Mouse (Mus musculus): ENCODE data around the gene D17Wsu92e. TPM values are rescaled to one million over a fixed set of nuclear protein-coding genes. Genes with fewer than 3 reads are reported as not detected.

Gene D17Wsu92e
- polyA plus RNA-seq, 1 experiment from 2014 or later, result 10.0 TPM

DNA sequence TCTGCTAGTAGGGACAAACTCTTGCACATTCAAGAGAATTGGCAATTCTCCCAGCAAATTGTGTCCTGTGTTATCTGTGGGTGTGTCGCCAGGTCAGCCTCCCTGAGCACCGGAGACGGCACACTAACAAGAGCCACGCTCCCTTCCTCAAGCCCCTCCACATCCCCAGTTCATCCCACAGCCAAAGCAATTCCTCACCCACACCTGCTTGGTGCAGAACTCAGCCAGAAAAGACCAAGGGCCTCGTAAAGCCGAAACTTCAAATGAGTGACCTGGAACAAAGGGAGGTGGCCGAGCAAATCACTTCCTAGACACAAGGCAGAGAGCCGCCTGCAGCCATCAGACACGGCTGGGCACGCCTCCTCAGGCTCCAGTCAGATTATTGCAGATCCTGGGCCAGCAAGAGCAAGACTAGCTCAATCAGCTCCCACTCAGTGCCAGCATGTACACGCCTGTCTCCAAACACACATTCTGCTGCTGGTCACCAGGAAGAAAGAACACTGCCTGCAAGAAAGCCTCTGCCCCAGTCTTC is 23.0 kb downstream of the D17Wsu92e start:
- H3K9ac ChIP-seq (replicated peaks; ENCODE audit: low read depth, low read length), result 0 out of 2 replicates have a peak overlapping the region, but pooled peaks have one; percentile 32
- H3K9me3 ChIP-seq (ENCODE audit: control insufficient read depth, low read length), result no peaks in the 10 kb centered on the region
- no peak overlapping the region for H3K4me3 ChIP-seq (ENCODE audit: low read depth, low read length)

GRCm38 (mm10) chr17:27796780-27797179 is 23.7 kb downstream of the D17Wsu92e start:
- WGBS, result 33% methylated on average over 6 of the region's 6 CpGs
- peak overlapping the region; percentile 31; the same call in 1 of the 2 replicates for H3K4me2 ChIP-seq (ENCODE audit: low read depth, low read length)
- H3K9me3 ChIP-seq (ENCODE audit: control insufficient read depth, low read length), result no peaks in the 10 kb centered on the region
- 0 out of 2 replicates have a peak, but pooled peaks cover 3% of the 10 kb centered on the region for H3K36me3 ChIP-seq (ENCODE audit: control insufficient read depth, insufficient read depth, low read length)
- H3K4me3 ChIP-seq (ENCODE audit: low read depth, low read length), result no peak overlapping the region
- ATAC-seq (ENCODE audit: low read depth), result peak; percentile 85
- H3K4me1 ChIP-seq (ENCODE audit: control insufficient read depth, insufficient read depth, low read length), result peaks cover 33% of the 10 kb centered on the region
- H3K27me3 ChIP-seq (ENCODE audit: control insufficient read depth, insufficient read depth, low read length), result no peaks in the 10 kb centered on the region
- H3K9ac ChIP-seq (replicated peaks; ENCODE audit: low read depth, low read length), result 0 out of 2 replicates have a peak overlapping the region, but pooled peaks have one; percentile 32
- H3K27ac ChIP-seq (ENCODE audit: low read depth, low read length), result peak overlapping the region; percentile 89

More for the DNA sequence above, 23.0 kb downstream of the D17Wsu92e start:
- Histone ChIP-seq H3K27ac (ENCODE audit: low read depth, low read length) (peak overlapping the region; percentile 89), H3K4me2 (ENCODE audit: low read depth, low read length) (peak overlapping the region; percentile 31), H3K4me1 (ENCODE audit: control insufficient read depth, insufficient read depth, low read length) (peaks cover 33% of the 10 kb centered on the region), H3K36me3 (ENCODE audit: control insufficient read depth, insufficient read depth, low read length) (0 out of 2 replicates have a peak, but pooled peaks cover 3% of the 10 kb centered on the region), H3K27me3 (ENCODE audit: control insufficient read depth, insufficient read depth, low read length) (no peaks in the 10 kb centered on the region)
- peak; percentile 64 for ATAC-seq (ENCODE audit: low read depth)
- 12% methylated on average over 11 of the region's 11 CpGs for WGBS

GRCm38 (mm10) chr17:27793144-27793543 is 27.3 kb downstream of the D17Wsu92e start:
- H3K27me3 ChIP-seq (ENCODE audit: control insufficient read depth, insufficient read depth, low read length), result no peaks in the 10 kb centered on the region
- ATAC-seq (ENCODE audit: low read depth), result no peak
- 0 out of 2 replicates have a peak, but pooled peaks cover 3% of the 10 kb centered on the region for H3K36me3 ChIP-seq (ENCODE audit: control insufficient read depth, insufficient read depth, low read length)
- H3K27ac ChIP-seq (ENCODE audit: low read depth, low read length), result no peak overlapping the region
- no peak overlapping the region for H3K4me3 ChIP-seq (ENCODE audit: low read depth, low read length)
- WGBS, result 90% methylated on average over 6 of the region's 6 CpGs
- no peak overlapping the region for H3K9ac ChIP-seq (replicated peaks; ENCODE audit: low read depth, low read length)
- peaks cover 21% of the 10 kb centered on the region for H3K4me1 ChIP-seq (ENCODE audit: control insufficient read depth, insufficient read depth, low read length)
- no peak overlapping the region for H3K4me2 ChIP-seq (ENCODE audit: low read depth, low read length)
- no peaks in the 10 kb centered on the region for H3K9me3 ChIP-seq (ENCODE audit: control insufficient read depth, low read length)

- 92% methylated on average over 4 of the region's 4 CpGs for WGBS
These were observed 27.9 kb downstream of the D17Wsu92e start for GRCm38 (mm10) chr17:27792516-27792915.

DNA sequence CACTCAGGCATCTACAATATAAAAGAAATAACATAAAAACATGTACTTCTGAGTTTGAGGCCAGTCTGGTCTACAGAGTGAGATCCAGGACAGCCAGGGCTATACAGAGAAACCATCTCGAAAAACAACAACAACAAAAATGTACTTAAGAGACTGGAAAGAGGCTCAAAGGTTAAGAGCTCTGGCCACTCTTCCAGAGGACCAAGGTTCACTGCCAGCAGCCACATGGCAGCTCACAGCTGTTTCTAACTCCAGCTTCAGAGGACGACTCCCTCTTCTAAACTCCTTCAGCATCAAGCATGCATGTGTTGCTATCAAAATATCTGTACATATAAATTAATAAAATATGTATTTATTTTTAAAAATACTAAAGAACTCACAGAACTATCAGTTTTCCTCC is 28.9 kb downstream of the D17Wsu92e start:
- Histone ChIP-seq H3K27me3 (ENCODE audit: control insufficient read depth, insufficient read depth, low read length) (no peaks in the 10 kb centered on the region), H3K9ac (replicated peaks; ENCODE audit: low read depth, low read length) (no peak overlapping the region), H3K4me2 (ENCODE audit: low read depth, low read length) (no peak overlapping the region), H3K4me3 (ENCODE audit: low read depth, low read length) (no peak overlapping the region), H3K9me3 (ENCODE audit: control insufficient read depth, low read length) (no peaks in the 10 kb centered on the region), H3K36me3 (ENCODE audit: control insufficient read depth, insufficient read depth, low read length) (0 out of 2 replicates have a peak, but pooled peaks cover 3% of the 10 kb centered on the region), H3K4me1 (ENCODE audit: control insufficient read depth, insufficient read depth, low read length) (peaks cover 5% of the 10 kb centered on the region; the same call in 1 of the 2 replicates), H3K27ac (ENCODE audit: low read depth, low read length) (no peak overlapping the region)
- WGBS, result 93% methylated on average over 2 of the region's 2 CpGs
- ATAC-seq (ENCODE audit: low read depth), result no peak

More at GRCm38 (mm10) chr17:27792516-27792915, 27.9 kb downstream of the D17Wsu92e start:
- Histone ChIP-seq H3K9me3 (ENCODE audit: control insufficient read depth, low read length) (no peaks in the 10 kb centered on the region), H3K9ac (replicated peaks; ENCODE audit: low read depth, low read length) (no peak overlapping the region), H3K27ac (ENCODE audit: low read depth, low read length) (no peak overlapping the region), H3K4me1 (ENCODE audit: control insufficient read depth, insufficient read depth, low read length) (peaks cover 15% of the 10 kb centered on the region), H3K36me3 (ENCODE audit: control insufficient read depth, insufficient read depth, low read length) (0 out of 2 replicates have a peak, but pooled peaks cover 3% of the 10 kb centered on the region), H3K4me3 (ENCODE audit: low read depth, low read length) (no peak overlapping the region), H3K27me3 (ENCODE audit: control insufficient read depth, insufficient read depth, low read length) (no peaks in the 10 kb centered on the region), H3K4me2 (ENCODE audit: low read depth, low read length) (no peak overlapping the region)
- no peak for ATAC-seq (ENCODE audit: low read depth)

GRCm38 (mm10) chr17:27790976-27791375 is 29.5 kb downstream of the D17Wsu92e start:
- 93% methylated on average over 2 of the region's 2 CpGs for WGBS
- H3K4me2 ChIP-seq (ENCODE audit: low read depth, low read length), result no peak overlapping the region
- H3K9ac ChIP-seq (replicated peaks; ENCODE audit: low read depth, low read length), result no peak overlapping the region
- no peaks in the 10 kb centered on the region for H3K27me3 ChIP-seq (ENCODE audit: control insufficient read depth, insufficient read depth, low read length)
- H3K36me3 ChIP-seq (ENCODE audit: control insufficient read depth, insufficient read depth, low read length), result 0 out of 2 replicates have a peak, but pooled peaks cover 4% of the 10 kb centered on the region
- H3K4me1 ChIP-seq (ENCODE audit: control insufficient read depth, insufficient read depth, low read length), result no peaks in the 10 kb centered on the region
- no peak overlapping the region for H3K27ac ChIP-seq (ENCODE audit: low read depth, low read length)
- H3K9me3 ChIP-seq (ENCODE audit: control insufficient read depth, low read length), result no peaks in the 10 kb centered on the region
- no peak overlapping the region for H3K4me3 ChIP-seq (ENCODE audit: low read depth, low read length)
- no peak for ATAC-seq (ENCODE audit: low read depth)

DNA sequence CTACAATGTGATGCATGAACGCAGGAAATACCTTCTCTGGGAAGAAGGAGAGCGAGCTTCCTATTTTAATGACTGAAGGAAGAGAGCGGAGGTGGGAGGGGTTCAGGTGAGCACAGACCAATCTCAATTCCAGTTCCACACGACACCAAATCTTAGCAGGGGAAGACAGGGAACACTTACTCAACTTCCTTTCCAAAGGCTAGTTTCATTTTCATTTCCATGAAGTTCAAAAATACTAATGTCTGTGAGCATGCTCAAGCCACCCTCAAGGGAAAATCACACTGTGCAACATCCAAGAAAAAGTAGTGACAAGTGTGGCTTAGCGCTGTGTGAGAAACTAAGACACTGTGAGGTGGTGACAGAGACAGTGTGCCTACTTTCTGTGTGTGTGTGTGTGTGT is 30.4 kb downstream of the D17Wsu92e start:
- Histone ChIP-seq H3K27me3 (ENCODE audit: control insufficient read depth, insufficient read depth, low read length) (no peaks in the 10 kb centered on the region), H3K36me3 (ENCODE audit: control insufficient read depth, insufficient read depth, low read length) (peaks cover 9% of the 10 kb centered on the region; the same call in 1 of the 2 replicates), H3K4me2 (ENCODE audit: low read depth, low read length) (no peak overlapping the region), H3K9ac (replicated peaks; ENCODE audit: low read depth, low read length) (no peak overlapping the region), H3K4me1 (ENCODE audit: control insufficient read depth, insufficient read depth, low read length) (no peaks in the 10 kb centered on the region), H3K27ac (ENCODE audit: low read depth, low read length) (no peak overlapping the region), H3K4me3 (ENCODE audit: low read depth, low read length) (no peak overlapping the region), H3K9me3 (ENCODE audit: control insufficient read depth, low read length) (no peaks in the 10 kb centered on the region)
- WGBS, result 91% methylated on average over 5 of the region's 5 CpGs
- no peak for ATAC-seq (ENCODE audit: low read depth)

GRCm38 (mm10) chr17:27788456-27789172 is 31.8 kb downstream of the D17Wsu92e start:
- Histone ChIP-seq H3K36me3 (ENCODE audit: control insufficient read depth, insufficient read depth, low read length) (peaks cover 9% of the 10 kb centered on the region; the same call in 1 of the 2 replicates), H3K9me3 (ENCODE audit: control insufficient read depth, low read length) (no peaks in the 10 kb centered on the region), H3K27me3 (ENCODE audit: control insufficient read depth, insufficient read depth, low read length) (no peaks in the 10 kb centered on the region), H3K27ac (ENCODE audit: low read depth, low read length) (no peak overlapping the region), H3K9ac (replicated peaks; ENCODE audit: low read depth, low read length) (no peak overlapping the region), H3K4me3 (ENCODE audit: low read depth, low read length) (no peak overlapping the region), H3K4me1 (ENCODE audit: control insufficient read depth, insufficient read depth, low read length) (no peaks in the 10 kb centered on the region), H3K4me2 (ENCODE audit: low read depth, low read length) (no peak overlapping the region)
- ATAC-seq (ENCODE audit: low read depth), result no peak
- 91% methylated on average over 6 of the region's 6 CpGs for WGBS

GRCm38 (mm10) chr17:27783567-27783966 is 36.9 kb downstream of the D17Wsu92e start:
- no peaks in the 10 kb centered on the region for H3K27me3 ChIP-seq (ENCODE audit: control insufficient read depth, insufficient read depth, low read length)
- H3K4me1 ChIP-seq (ENCODE audit: control insufficient read depth, insufficient read depth, low read length), result no peaks in the 10 kb centered on the region
- no peak overlapping the region for H3K27ac ChIP-seq (ENCODE audit: low read depth, low read length)
- peaks cover 5% of the 10 kb centered on the region; the same call in 1 of the 2 replicates for H3K36me3 ChIP-seq (ENCODE audit: control insufficient read depth, insufficient read depth, low read length)
- WGBS, result 90% methylated on average over 4 of the region's 4 CpGs
- ATAC-seq (ENCODE audit: low read depth), result no peak
- H3K9me3 ChIP-seq (ENCODE audit: control insufficient read depth, low read length), result no peaks in the 10 kb centered on the region
- H3K4me2 ChIP-seq (ENCODE audit: low read depth, low read length), result no peak overlapping the region
- no peak overlapping the region for H3K9ac ChIP-seq (replicated peaks; ENCODE audit: low read depth, low read length)
- no peak overlapping the region for H3K4me3 ChIP-seq (ENCODE audit: low read depth, low read length)

Data from neural tube, embryonic 14.5 days (tissue).